Comparison of ENCODE assay signal across 14 mouse cellular contexts in genomic region chr17:71268599-71268998, GRCm38 (mm10). TPM values are rescaled to one million over a fixed set of nuclear protein-coding genes. Genes with fewer than 3 reads are reported as not detected.
DNase-seq lines count a peak whose midpoint lies in the region; ATAC-seq lines count a peak whose summit lies in the region.
"Had no signal": no experiment of that assay in that cellular context is flagged by ENCODE, and none has a peak within 500 bp of the region (broad histone marks: within the 10 kb centered on the region; RNA-seq: fewer than 3 reads in every experiment).

No protein-coding gene starts in this region.

- H3K36me3 ChIP-seq in hindbrain, embryonic 12.5 days: no peaks in the 10 kb centered on the region
- H3K36me3 ChIP-seq in hindbrain, embryonic 13.5 days: no peaks in the 10 kb centered on the region
- no peaks in the 10 kb centered on the region for H3K36me3 ChIP-seq in heart, embryonic 16.5 days (ENCODE audit: control insufficient read depth, insufficient read depth)
- H3K36me3 ChIP-seq in liver, embryonic 16.5 days (ENCODE audit: control insufficient read depth, insufficient read depth): no peaks in the 10 kb centered on the region
- H3K36me3 ChIP-seq: neural tube, embryonic 15.5 days had no signal

- H3K4me2 ChIP-seq in hindbrain, embryonic 12.5 days (replicated peaks): no peak overlapping the region
- no peak overlapping the region for H3K4me2 ChIP-seq in hindbrain, embryonic 13.5 days
- no peak overlapping the region for H3K4me2 ChIP-seq in heart, embryonic 16.5 days (ENCODE audit: low read depth, low read length)
- peak overlapping the region; percentile 61 for H3K4me2 ChIP-seq in liver, embryonic 16.5 days (ENCODE audit: low read depth, low read length)
- H3K4me2 ChIP-seq: limb, embryonic 12.5 days; neural tube, embryonic 15.5 days had no signal

- H3K4me1 ChIP-seq in hindbrain, embryonic 12.5 days: no peaks in the 10 kb centered on the region
- H3K4me1 ChIP-seq in hindbrain, embryonic 13.5 days (replicated peaks): no peaks in the 10 kb centered on the region
- H3K4me1 ChIP-seq in heart, embryonic 16.5 days (ENCODE audit: control insufficient read depth, insufficient read depth, low read length): peaks cover 44% of the 10 kb centered on the region
- peaks cover 55% of the 10 kb centered on the region for H3K4me1 ChIP-seq in liver, embryonic 16.5 days (ENCODE audit: control insufficient read depth, low read depth, low read length)
- H3K4me1 ChIP-seq: neural tube, embryonic 15.5 days had no signal

- H3K4me3 ChIP-seq in hindbrain, embryonic 12.5 days: no peak overlapping the region
- no peak overlapping the region for H3K4me3 ChIP-seq in hindbrain, embryonic 13.5 days
- H3K4me3 ChIP-seq in heart, embryonic 16.5 days (ENCODE audit: low read length): no peak overlapping the region
- peak overlapping the region; percentile 48 for H3K4me3 ChIP-seq in liver, embryonic 16.5 days (ENCODE audit: low read depth, low read length)
- H3K4me3 ChIP-seq: limb, embryonic 12.5 days; neural tube, embryonic 15.5 days had no signal

- WGBS in hindbrain, embryonic 12.5 days: 89% methylated on average over 3 of the region's 3 CpGs
- WGBS in hindbrain, embryonic 13.5 days: 90% methylated on average over 3 of the region's 3 CpGs
- WGBS in heart, embryonic 16.5 days: 25% methylated on average over 3 of the region's 3 CpGs
- WGBS in liver, embryonic 16.5 days (ENCODE audit: insufficient replicate concordance): 19% methylated on average over 3 of the region's 3 CpGs

- 0 out of 2 replicates have a peak, but pooled peaks have one; percentile 16 for ATAC-seq in hindbrain, embryonic 12.5 days (ENCODE audit: low FRiP score)
- no peak for ATAC-seq in hindbrain, embryonic 13.5 days (ENCODE audit: low FRiP score)
- peak; percentile 75 for ATAC-seq in erythroblast, adult 5-6 weeks (replicated peaks; ENCODE audit: low FRiP score, poor library complexity, severe bottlenecking)
- ATAC-seq in heart, embryonic 16.5 days (replicated peaks; ENCODE audit: extremely low read depth, insufficient read depth, low FRiP score): peak; percentile 90
- ATAC-seq in liver, embryonic 16.5 days (ENCODE audit: low read depth): peak; percentile 97

- H3K9me3 ChIP-seq in hindbrain, embryonic 12.5 days (replicated peaks): no peaks in the 10 kb centered on the region
- H3K9me3 ChIP-seq in hindbrain, embryonic 13.5 days: no peaks in the 10 kb centered on the region
- H3K9me3 ChIP-seq in heart, embryonic 16.5 days (replicated peaks; ENCODE audit: control insufficient read depth, low read length): no peaks in the 10 kb centered on the region
- H3K9me3 ChIP-seq in liver, embryonic 16.5 days (replicated peaks; ENCODE audit: control insufficient read depth, low read length): no peaks in the 10 kb centered on the region
- H3K9me3 ChIP-seq: limb, embryonic 12.5 days; neural tube, embryonic 15.5 days had no signal

- H3K9ac ChIP-seq in hindbrain, embryonic 12.5 days: no peak overlapping the region
- H3K9ac ChIP-seq in hindbrain, embryonic 13.5 days: no peak overlapping the region
- H3K9ac ChIP-seq in heart, embryonic 16.5 days (ENCODE audit: low read length): no peak overlapping the region
- H3K9ac ChIP-seq in liver, embryonic 16.5 days (ENCODE audit: low read depth, low read length): peak overlapping the region; percentile 68
- H3K9ac ChIP-seq: limb, embryonic 12.5 days; neural tube, embryonic 15.5 days had no signal

- DNase-seq in ovary, adult 18-20 months (ENCODE audit: low spot score): no peak
- DNase-seq in right cerebral cortex, postnatal 10 days (ENCODE audit: low spot score in 2 of 2): no peak
- DNase-seq in layer of hippocampus, adult 9-10 months (ENCODE audit: low spot score): no peak
- DNase-seq: cerebellum, adult 9-10 months; kidney, adult 11 months; right cerebral cortex, postnatal 25 days; thymus, postnatal 14 days had no signal

- no peak overlapping the region for H3K27ac ChIP-seq in hindbrain, embryonic 12.5 days
- H3K27ac ChIP-seq in hindbrain, embryonic 13.5 days: no peak overlapping the region
- peak overlapping the region; percentile 80 for H3K27ac ChIP-seq in heart, embryonic 16.5 days (ENCODE audit: low read length)
- H3K27ac ChIP-seq in liver, embryonic 16.5 days (ENCODE audit: low read length): peak overlapping the region; percentile 95
- H3K27ac ChIP-seq: neural tube, embryonic 15.5 days had no signal

- no peaks in the 10 kb centered on the region for H3K27me3 ChIP-seq in hindbrain, embryonic 12.5 days
- no peaks in the 10 kb centered on the region for H3K27me3 ChIP-seq in hindbrain, embryonic 13.5 days
- H3K27me3 ChIP-seq in heart, embryonic 16.5 days (ENCODE audit: control insufficient read depth, insufficient read depth, low read length): no peaks in the 10 kb centered on the region
- no peaks in the 10 kb centered on the region for H3K27me3 ChIP-seq in liver, embryonic 16.5 days (ENCODE audit: control insufficient read depth, insufficient read depth, low read depth, low read length)
- H3K27me3 ChIP-seq: limb, embryonic 12.5 days; neural tube, embryonic 15.5 days had no signal

RNA-seq across cellular contexts. Expression of gene Emilin2, which starts 43.2 kb away (rescaled TPM):
- polyA plus RNA-seq in hindbrain, embryonic 12.5 days (2016; fragmentation: Nextera tagmentation; extraction: Ambion mirVana): 9.5 and 9.6 TPM in 2 replicates
- polyA plus RNA-seq in hindbrain, embryonic 13.5 days (2015; fragmentation: Nextera tagmentation; extraction: Ambion mirVana): 2.2 and 2.9 TPM in 2 replicates
- 92.0 and 100 TPM in 2 replicates for total RNA-seq in erythroblast, adult 5-6 weeks (2015; ENCODE audit: low replicate concordance)
- total RNA-seq in erythroblast, adult 5-6 weeks (2017; ENCODE audit: low replicate concordance): 129 and 143 TPM in 2 replicates
- 35.5 and 38.7 TPM in 2 replicates for polyA plus RNA-seq in heart, embryonic 16.5 days (2015; fragmentation: Nextera tagmentation; extraction: Ambion mirVana)
- 18.5 and 20.0 TPM in 2 replicates for polyA plus RNA-seq in liver, embryonic 16.5 days (2015; fragmentation: Nextera tagmentation; extraction: Ambion mirVana)

Comparison
In these comparisons a context has a peak if more than half of its experiments do, and no peak if none do; other contexts are left out.
1. H3K27ac ChIP-seq: peak in heart, embryonic 16.5 days (single experiment) and liver, embryonic 16.5 days (single experiment); none in hindbrain, embryonic 12.5 days (single experiment) and hindbrain, embryonic 13.5 days (single experiment).